Mouse (Mus musculus) layer of hippocampus, postnatal 25 days (tissue): ENCODE results near the gene 2010111I01Rik. TPM values are rescaled to one million over a fixed set of nuclear protein-coding genes. Genes with fewer than 3 reads are reported as not detected.

Experiments
- DNase-seq, 2 experiments: peaks; one replicate each; pipeline ENCODE4 v3.0.0; 2022; ENCODE audit warnings: mixed read lengths in 2 of 2, low spot score in 1 of 2; ENCODE audit errors: extremely low spot score in 1 of 2
- total RNA-seq, 2 experiments: library from RNA; stranded (reverse); gene quantifications; 2 replicates each; pipeline ENCODE4 v1.2.3; 2021

Gene 2010111I01Rik
- total RNA-seq, 2 experiments from 2014 or later: 70.6 to 82.7 TPM

DNA sequence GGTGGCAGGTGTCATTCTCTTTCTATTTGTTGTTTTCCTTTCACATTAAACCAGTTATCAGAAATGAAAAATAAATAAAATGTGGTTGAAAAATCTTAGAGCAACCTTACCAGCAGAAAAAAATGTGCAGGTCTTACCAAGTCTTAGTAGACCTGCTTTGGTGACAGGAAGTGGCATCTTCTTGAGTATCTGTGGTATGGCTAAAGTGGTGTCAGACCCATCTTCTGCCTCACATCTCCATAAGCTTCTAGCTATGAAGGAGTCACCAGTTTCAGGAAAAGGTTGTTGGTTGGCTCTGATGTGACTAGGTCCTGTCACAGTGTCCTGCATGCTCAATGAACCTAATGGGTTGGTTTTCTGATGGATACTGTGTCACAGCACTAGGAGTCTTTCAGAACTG is 176.6 kb downstream of the 2010111I01Rik start:
- no peak for DNase-seq

DNA sequence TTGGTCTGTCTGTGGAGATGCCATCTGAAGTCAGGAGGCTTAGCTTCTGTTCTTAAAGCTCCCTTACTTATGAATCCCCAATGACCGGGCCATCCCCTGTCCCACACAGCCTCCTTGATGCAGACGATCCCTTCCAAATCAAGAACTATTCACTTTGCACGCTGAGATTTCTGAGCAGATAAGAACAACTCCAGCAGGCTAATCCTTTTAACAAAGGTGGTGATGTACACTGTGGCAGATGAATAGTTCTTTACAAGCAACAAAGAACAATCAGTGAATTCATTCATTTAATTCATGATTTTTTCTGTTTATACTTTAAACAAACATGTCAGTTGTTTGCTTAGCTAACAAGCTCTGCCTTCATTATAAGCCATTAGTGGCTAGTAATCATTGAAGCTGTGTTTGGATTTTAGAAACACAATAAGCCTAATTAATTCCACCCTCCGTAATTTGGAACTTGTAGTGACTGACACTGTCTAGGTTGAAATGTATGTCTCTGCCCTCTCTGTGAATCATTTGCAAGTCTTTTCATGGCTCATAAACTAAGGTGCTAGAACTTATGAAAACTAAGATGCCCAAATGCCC is 182.0 kb downstream of the 2010111I01Rik start:
- DNase-seq: no peak

DNA sequence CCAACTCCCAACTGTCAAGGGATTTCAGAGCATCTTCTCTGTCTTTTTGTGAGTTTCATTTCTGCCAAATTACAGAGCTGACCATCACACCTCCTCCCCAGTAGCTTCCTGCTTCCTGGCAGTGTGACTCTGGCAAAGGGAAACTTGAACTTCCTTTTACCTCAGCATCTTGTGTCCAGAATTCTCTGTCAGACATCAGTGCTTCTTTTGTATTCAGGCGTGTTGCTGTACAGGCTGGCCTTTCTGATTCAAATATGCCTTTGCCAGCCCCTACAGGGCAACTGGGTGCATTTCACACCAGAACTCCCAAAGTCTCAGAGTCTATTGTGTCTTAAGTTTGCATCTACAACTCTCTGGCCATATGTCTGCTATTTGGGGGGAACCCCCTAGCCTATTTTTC is 183.5 kb downstream of the 2010111I01Rik start:
- no peak for DNase-seq

DNA sequence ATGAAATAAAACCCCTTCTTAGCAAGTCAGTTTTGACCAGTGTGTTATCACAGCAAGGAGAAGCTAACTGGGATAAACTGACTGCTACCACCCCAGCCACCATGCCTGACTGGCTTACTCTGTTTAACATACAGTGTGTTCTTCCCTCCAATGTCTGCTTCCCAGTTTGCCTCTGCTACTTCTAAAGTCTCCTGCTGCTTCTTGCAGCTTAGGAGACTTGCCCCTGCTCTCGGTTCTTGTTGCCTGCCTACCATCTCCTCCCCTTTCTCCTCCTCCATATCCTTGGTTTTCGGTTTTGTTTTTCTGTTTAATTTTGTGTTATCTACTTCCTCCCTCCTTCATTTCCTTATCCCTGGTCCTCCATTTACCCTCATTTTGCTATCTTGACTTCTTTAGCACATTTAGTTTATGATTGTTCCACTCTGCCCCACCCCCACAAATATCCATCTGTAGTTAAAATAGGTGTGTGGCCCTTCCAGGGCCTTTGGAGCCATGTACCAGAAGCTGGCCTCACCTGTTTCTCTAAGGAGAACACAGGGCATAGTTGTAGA is 185.9 kb downstream of the 2010111I01Rik start:
- no peak for DNase-seq

DNA sequence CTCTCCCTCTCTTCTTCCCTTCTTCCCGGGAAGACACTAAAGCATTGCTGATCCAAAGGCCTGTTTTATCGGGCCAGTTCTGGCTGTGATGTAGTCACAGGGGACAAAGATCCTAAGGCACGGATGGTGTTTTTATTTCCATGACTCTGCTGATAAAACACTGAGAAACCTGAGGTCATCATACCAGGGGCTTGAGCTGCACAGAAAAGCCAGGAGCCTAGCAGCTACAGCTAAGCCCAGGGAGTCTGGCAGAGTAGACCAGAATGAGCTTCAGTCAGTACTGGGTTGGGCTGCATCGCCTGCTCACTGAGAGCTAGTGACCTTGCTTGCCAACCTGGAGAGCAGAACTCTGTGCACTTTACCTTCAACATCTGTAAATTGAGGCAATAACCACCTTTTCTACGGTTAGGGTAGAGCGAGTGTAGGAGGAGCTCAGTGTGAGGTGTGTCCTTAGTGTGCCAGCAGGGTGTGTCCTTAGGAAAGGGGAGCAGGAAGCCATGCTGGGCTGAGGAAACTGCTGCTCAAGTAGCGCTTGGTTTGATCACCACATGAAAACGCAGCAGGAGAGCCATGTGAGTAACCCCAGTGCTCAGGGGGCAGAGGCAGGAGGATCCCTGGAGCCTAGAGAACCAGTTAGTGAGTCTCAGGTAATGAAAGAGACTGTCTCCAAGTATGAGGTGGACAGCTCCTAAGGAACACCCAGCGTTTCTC is 186.5 kb downstream of the 2010111I01Rik start:
- no peak for DNase-seq

DNA sequence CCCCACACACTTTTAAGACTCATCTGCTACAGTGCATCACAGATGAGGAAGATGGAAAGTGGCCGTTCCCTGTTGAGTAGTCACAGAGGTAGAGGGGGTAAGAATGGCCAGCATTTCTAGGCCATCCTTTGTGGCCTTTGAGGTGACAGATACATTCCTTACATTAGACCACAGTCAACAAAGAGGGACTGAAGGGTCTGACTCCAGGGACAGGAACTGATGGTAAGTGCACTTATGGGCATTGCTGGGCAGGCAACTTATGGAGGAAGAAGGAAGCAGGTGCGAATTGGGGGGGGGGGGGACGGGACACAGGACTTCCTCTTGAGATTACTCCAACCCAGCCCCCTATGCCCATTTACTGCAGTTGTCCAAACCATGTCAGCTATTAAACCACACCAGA is 187.8 kb downstream of the 2010111I01Rik start:
- no peak for DNase-seq

DNA sequence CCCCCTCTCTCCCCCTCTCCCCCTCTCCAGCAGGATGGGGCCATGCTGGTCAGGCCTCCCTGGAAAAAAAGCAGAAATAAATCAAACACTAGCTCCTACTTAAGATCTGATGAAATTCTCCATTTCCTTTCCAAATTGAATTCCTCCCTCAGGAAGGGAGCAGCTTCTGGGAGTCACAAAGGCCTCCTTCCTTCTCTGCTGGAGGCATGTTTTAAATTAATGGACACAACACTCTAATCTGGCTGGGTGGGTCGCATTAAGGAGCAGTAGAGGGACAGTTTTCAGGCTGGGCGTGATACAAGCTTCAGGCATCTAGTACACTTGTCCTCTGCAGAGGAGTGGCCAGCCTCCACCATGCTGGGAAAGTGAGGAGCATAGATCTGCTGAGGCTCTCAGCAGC is 188.7 kb downstream of the 2010111I01Rik start:
- DNase-seq: no peak

DNA sequence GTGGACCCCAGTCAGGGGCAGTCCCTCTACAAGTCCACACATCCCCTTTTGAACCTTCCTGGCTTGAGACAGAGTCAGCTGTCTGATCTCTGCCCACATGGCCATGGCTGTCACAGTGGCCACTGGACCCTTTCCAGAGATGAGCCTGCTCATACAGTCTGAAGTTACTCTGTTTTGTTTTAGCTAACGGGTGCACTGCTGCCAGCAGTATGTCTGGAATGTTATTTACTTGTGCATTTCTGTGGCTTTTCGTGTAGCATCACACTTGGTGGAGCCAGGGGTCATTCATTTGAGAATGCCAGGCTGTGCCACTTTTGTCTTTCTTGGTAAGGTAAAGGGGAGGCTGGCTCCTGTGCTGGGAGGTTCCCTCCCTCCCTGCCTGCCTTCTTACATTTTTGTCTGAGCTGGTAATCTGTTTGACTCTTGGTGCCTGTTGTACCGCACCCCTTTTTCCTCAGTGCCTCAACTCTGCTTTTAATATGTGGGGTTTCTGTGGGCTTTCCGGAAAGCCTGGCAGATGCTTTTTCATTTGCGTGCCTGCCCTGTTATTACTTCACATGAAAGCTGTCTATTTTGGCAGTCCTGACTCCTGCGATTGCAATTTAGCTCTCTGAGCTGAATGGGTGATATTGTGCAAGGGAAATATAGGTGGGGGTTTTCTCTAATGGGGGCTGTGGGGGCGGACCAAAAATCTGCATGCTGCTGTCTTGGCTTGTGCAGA is 190.3 kb downstream of the 2010111I01Rik start:
- peak in 1 of 2 experiments; percentile 35 for DNase-seq

DNA sequence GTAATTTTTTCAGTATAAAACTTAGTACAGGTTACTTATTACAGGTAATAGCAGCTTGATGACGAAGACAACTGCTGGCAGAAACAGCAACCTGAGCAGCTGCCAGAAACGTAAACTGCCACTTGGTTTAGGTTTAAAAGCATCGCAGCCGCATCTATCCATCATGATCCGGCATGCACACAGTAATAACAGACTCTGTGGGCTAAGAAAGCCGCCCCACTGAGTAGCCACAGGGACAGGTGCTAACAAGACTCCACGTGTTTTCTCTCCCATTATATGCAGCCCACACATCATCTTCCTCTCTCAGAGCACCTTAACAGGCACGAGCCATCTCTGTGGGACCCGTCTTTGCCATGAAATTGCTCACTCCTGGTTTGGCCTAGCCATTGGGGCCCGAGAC is 191.6 kb downstream of the 2010111I01Rik start:
- no peak for DNase-seq

DNA sequence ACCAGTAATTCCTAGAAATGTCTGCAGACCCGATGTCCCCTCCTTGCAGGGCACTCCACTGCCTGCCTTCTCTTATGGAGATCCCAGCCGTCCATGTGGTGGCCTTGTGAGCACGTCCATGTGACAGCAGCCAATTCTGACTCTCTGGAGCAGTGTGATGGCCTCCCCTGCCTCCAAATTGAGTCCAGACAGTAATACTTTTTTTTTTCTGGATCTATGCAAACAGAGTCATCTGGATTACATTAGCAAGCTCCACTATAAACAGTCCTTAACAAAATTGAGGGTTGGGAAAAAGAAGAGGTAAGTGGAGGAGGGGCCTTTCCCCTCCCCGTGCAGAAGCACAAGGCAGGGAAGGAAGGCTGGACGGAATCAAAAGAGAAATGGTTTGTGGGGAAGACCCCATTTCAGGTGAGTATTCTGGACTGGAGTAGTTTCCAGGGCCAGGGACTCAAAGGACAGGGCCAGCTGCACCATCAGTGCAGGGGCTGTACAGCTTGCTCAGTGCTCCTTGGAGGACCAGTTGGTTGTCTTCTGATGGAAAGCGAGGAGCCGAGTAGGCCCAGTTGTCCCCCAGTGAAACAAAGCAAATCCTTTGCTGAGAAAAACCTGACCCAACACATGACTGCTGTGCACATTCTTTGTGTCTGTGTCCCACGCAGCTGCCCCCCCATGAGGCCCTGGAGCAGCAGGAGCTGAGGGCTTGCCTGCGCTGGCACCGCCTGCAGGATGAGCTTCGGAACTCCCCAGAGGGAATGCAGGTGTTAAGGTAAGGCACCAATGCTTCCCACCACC is 205.8 kb downstream of the 2010111I01Rik start:
- no peak for DNase-seq

DNA sequence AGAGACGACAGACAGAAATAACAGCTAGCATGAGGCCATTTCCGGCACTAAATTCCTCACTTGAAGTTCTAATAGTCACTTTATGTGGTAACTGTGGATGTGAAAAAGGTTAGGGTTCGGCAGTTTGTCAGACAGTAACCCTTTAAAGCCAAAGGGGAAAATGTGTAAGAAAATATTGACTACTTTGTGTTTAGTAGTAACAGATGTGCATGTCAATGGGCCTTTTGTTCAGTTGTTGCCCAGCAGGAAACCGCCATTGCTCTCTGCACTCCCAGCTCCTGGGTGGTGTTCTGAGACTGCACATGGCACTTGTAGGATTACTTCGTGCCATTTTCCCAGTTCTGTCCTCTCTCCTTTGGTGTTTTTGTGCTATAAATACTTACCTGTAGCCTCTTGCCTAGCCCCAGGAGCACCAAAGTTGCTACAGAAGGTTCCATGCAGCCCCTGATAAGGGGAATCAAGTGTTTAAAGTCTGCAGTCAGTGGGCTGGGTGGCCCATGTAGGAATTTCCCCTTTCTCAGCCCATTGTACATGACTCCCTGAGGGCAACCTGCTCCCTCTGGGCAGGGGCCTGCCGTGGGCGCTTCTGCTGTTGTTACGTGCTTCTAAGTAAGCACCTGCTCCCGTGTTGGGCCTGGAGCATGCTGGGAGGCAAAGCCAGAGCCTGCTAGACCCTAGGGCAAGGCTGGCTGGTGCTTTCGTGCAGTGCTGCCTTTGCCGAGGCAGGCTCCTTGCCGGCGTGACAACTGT is 206.8 kb downstream of the 2010111I01Rik start:
- no peak for DNase-seq

DNA sequence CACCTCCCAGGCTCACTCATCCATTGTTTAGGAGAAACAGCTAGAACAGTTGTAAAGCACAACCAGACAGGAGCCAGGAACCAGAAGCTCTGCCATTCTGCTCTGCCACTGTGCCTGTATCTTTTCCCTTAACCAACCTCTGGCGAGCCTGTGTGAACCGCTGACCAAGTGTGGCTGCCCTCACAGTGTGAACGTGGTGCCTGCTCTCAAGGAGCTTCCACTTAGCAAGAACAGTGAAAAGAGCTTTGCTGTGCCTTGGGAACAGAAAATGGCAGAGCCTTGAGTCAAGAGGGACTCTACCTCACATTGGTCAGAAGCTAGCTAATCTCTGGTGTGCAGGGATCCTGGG is 207.4 kb downstream of the 2010111I01Rik start:
- no peak for DNase-seq

DNA sequence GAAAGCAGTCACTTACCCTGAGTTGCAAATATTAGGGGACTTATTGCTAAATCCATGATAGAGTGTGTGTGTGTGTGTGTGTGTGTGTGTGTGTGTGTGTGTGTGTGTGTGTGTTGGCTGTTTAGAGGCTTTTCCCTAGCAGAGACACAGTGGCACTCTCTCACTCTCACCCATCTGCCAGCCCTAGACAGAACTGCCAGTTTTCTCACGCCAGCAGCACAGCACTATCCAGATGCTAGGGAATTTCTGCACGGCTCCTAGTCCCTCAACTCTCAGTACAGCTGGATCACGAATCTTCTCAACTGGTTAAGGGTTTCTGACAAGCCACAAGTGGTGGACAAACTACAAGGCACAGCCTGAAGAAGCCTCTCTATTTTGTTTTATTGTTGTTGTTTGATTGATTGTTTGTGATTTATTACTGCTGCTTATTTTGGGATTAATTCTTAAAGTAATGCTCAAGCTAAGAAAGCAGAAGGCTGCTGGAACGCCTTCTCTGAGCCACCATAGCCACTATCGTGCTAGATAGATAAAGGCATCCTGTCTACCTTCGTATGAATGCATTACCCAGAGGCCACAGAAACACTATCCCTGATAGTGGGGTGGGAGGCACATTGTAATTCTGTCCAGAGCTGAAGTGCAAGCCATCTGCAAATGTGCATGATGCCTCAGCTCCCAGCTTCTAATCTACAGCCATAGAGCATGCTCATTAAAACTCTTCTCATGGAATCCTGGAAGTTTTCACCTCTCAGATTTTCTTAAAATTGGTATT is 209.7 kb downstream of the 2010111I01Rik start:
- no peak for DNase-seq

DNA sequence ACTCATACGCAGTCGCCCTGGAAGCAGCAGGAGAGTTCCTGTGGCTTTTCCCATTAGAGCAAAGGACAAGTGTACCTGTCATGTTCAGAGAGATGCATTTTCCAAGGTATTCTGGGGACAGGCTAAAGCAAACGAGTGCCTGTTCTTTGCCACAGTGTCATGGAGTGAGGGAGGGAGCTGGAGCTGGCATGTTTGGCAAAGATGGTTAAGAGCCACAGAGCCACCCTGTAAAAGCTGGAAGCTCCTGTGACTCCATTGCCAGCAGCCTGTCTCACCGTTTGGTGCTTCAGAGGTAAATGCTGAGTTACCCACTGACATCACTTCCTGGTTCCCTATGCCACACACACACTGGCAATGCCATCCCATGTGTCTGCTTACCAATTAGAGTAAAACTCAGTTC is 211.4 kb downstream of the 2010111I01Rik start:
- DNase-seq: no peak

DNA sequence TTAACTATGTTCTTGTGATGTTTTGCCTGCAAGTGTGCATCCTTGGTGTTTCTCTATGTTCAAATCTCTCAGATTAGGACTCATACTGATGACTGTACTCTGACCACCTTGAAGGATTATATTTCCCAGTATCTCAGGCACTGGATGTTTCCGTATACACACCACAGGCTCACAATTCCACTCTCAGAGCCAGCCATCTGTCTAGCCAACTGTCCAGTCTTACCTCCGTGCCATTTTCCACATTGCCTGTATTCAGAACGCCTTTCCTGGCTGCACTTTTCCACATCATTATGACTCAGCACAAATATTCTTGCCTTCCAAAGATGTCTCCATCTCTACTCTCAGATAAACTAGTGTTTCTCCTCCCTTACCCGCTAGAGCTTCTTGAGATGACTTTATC is 212.5 kb downstream of the 2010111I01Rik start:
- no peak for DNase-seq

DNA sequence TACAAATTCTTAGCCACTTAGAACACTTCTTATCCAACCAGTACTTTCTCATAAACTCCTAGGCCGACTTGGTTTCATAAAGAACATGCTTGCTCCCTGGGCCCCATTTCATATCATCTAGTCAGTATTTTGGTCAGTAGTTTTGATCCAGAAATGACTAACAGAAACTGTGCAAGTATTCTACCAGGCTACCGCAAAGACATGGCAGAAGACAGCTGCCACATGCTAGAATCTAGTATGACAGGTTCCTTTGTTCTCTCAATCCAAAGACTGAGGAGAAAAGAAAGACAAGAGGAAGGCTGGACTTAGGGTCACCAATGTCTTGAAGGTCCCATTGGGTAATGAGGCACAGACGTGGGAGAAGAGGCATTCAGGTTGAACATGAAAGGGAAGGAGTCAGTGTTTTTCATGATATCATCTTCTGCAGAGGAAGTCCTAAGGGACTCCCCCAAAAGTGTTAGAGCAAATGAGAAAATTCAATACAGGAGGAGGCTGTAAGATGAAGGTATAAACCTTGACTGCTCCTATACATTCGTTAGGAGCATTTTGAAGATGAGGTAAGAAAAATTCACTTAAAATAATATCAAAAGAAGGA is 216.0 kb downstream of the 2010111I01Rik start:
- no peak for DNase-seq

DNA sequence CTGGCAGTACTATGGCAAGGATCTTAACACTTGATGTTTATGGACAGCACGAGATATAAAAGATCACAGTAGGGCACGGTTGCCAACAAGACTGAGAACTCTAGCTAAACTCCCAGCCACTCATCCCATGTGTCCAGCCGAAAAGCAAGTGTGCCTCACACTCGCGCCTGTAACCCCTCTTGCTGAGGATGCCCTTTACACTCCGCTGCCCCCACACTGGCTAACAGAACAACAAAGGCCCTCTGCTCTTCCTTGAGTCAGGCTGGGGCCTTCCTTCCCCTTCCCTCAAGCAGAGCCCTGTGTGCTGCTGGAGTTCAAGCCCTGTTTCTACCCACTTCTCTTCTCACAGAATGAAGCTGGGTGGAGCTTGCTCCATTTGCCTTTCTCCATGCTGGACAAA is 220.3 kb downstream of the 2010111I01Rik start:
- DNase-seq: no peak

DNA sequence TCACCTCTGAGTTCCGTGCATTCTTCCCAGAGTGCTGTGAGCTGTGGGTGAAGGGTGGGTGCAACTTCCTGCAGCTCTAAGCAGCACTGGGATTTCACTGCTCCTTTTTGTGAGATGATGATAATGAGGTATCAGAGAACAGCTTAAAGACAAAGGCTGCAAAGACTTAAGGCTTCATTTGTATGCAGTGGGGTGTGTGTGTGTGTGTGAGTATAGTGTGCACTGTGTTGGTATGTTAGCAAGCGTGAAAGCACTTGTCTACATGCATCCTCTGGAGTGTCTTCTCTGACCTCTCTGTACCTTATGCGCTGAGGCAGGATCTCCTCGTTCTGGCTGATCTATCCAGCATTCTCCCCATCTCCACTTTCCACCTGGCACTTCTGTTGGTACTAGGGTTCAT is 221.5 kb downstream of the 2010111I01Rik start:
- no peak for DNase-seq

DNA sequence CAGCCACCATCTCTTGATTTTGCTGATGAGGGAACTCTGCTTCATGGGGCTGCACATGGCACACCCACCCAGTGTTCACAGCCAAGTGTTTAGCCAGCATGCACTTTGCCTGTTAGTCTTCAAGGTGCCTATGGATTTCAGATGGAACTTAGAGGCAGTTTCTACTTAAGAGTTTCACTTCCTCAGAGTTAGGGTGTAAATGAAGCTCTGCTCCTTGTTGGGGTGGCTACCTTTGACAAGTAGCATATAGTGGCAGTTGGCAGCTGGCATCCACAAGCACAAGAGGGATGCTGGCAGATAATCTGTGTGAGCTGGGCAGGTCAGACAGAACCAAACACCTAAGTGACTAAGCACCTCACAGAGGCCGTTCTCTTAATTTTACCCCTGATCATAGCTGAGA is 221.9 kb downstream of the 2010111I01Rik start:
- DNase-seq: no peak
